Mouse (Mus musculus): Measurements from ENCODE around the gene Batf3. TPM values are rescaled to one million over a fixed set of nuclear protein-coding genes. Genes with fewer than 3 reads are reported as not detected.

The Batf3 gene
- total RNA-seq, 2 experiments from 2014 or later, result 0.38 TPM; not detected in 1

- no peak for TF ChIP-seq CTCF (IDR thresholded peaks at IDR 0.05)
- intact Hi-C loops (cut with DNase I), result loop anchor here (10.0 kb wide), 1 partner anchor 183 kb away; no protein-coding TSS in a partner anchor
- no peak overlapping the region for H3K4me3 ChIP-seq
- no peak overlapping the region for H3K27ac ChIP-seq
- no peak for DNase-seq
Observed at GRCm38 (mm10) chr1:191092050-191092449, 5.6 kb upstream of the Batf3 start.

DNA sequence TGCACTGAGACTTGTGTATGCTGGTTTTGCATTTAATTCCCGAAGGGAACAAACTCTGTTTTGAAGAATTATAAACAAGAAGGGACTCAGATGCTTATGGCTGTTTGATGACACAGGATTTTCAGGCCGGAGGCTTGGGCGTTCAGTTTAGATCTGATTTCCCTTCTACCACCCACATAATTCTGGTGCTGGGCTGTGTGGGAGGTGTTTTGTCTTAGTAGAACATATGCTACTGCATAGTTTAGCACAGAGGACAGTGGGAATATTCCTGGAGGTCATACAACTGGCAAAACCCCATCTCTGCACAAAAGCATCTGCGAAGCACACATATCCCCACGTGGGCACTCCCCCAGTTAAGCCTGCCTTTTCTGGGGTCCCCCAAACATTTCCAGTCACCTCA is 4.1 kb upstream of the Batf3 start:
- H3K4me3 ChIP-seq, result no peak overlapping the region
- DNase-seq, result no peak
- TF ChIP-seq CTCF (IDR thresholded peaks at IDR 0.05), result no peak
- H3K27ac ChIP-seq, result no peak overlapping the region
- intact Hi-C loops (cut with DNase I), result loop anchor here (10.0 kb wide), 1 partner anchor 181 kb away; no protein-coding TSS in a partner anchor

GRCm38 (mm10) chr1:191095019-191095418 is 2.6 kb upstream of the Batf3 start:
- no peak overlapping the region for H3K27ac ChIP-seq
- intact Hi-C loops (cut with DNase I), result loop anchor here (10.0 kb wide), 1 partner anchor 180 kb away; no protein-coding TSS in a partner anchor
- TF ChIP-seq CTCF (IDR thresholded peaks at IDR 0.05), result peak; percentile 34
- DNase-seq, result no peak
- H3K4me3 ChIP-seq, result no peak overlapping the region

DNA sequence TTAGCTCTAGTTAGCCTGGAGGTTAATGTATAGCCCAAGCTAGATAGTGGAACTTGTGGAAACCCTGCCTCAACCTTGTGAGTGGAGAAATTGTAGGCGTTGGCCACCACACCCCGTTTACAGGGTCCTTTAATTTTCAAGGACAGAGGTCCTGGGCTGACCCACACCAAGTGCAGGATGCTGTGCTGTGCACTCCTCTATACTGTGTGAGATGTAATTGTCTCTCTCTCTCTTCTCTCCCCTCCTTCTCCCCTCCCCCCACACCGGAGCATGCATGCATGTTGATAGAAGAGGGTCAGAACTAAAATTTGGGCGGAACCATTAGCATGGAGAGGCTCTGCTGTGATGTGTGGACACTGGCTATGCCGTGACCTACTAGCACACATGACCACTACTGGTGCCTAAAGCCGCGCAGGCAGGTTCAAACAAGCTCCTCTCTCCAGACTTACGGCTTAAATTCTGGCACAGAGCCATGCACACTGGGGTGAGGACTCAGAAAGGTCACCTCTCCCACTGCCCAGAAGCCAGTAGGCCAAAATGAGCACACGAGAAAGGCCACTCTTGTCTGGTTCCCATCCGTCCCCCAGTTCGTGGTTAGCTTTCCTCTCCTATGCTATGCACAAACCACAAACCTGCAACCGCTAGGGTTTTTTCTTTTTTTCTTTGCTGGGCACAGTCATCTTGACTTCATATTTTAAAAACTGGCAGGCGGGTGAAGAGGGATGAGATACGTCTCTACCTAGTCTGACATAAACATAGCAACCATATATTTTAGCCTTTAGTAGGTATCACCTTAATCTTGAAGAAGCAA is 571 bp upstream of the Batf3 start:
- Histone ChIP-seq H3K4me3 (peak overlapping the region; percentile 80), H3K27ac (no peak overlapping the region)
- intact Hi-C loops (cut with DNase I), result loop anchor here (10.0 kb wide), 1 partner anchor 178 kb away; no protein-coding TSS in a partner anchor
- no peak for TF ChIP-seq CTCF (IDR thresholded peaks at IDR 0.05)
- no peak for DNase-seq

GRCm38 (mm10) chr1:191099114-191099513 is 1.5 kb downstream of the Batf3 start:
- DNase-seq, result no peak
- TF ChIP-seq CTCF (IDR thresholded peaks at IDR 0.05), result no peak
- no peak overlapping the region for H3K4me3 ChIP-seq
- H3K27ac ChIP-seq, result no peak overlapping the region
- intact Hi-C loops (cut with DNase I), result loop anchor here (10.0 kb wide), 1 partner anchor 176 kb away; no protein-coding TSS in a partner anchor

DNA sequence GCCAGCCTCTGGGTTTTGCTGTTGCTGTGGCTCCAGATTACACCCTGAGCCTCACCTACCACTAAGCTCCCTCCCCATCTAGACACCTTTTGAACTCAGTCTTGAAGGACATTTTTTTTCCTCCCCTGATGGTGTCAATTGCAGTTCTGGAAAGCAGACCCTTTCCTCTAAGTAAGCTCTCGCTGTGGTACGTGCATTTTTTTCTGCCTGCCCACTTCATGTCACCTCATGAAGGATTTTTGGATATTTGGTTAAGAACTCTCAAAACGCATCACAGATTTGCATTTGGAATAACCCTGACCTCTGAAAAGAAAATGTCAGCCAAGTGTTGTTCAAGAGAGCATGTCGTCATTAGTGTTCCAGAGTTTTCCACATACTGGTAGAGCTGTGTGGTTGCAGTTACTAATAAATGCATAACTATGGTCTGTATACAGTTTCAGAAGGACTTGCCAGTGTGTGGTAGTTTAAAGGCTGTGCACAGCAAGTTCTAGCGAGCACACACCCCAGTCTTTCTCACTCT is 2.2 kb downstream of the Batf3 start:
- no peak overlapping the region for H3K27ac ChIP-seq
- TF ChIP-seq CTCF (IDR thresholded peaks at IDR 0.05), result no peak
- DNase-seq, result no peak
- H3K4me3 ChIP-seq, result no peak overlapping the region
- intact Hi-C loops (cut with DNase I), result loop anchor here (10.0 kb wide), 1 partner anchor 175 kb away; no protein-coding TSS in a partner anchor

- Histone ChIP-seq H3K27ac (no peak overlapping the region), H3K4me3 (no peak overlapping the region)
- TF ChIP-seq CTCF (IDR thresholded peaks at IDR 0.05), result no peak
- intact Hi-C loops (cut with DNase I), result no loop called here
- DNase-seq, result no peak
Observed at GRCm38 (mm10) chr1:191102730-191103370, 5.2 kb downstream of the Batf3 start.

- no peak overlapping the region for H3K27ac ChIP-seq
- TF ChIP-seq CTCF (IDR thresholded peaks at IDR 0.05), result no peak
- intact Hi-C loops (cut with DNase I), result no loop called here
- DNase-seq, result no peak
- H3K4me3 ChIP-seq, result no peak overlapping the region
Observed at GRCm38 (mm10) chr1:191105246-191105645, 7.6 kb downstream of the Batf3 start.

- Histone ChIP-seq H3K27ac (no peak overlapping the region), H3K4me3 (no peak overlapping the region)
- no peak for TF ChIP-seq CTCF (IDR thresholded peaks at IDR 0.05)
- no peak for DNase-seq
- intact Hi-C loops (cut with DNase I), result no loop called here
Observed at GRCm38 (mm10) chr1:191107306-191107705, 9.7 kb downstream of the Batf3 start.

GRCm38 (mm10) chr1:191109907-191110306 is 12.3 kb downstream of the Batf3 start:
- TF ChIP-seq CTCF (IDR thresholded peaks at IDR 0.05), result no peak
- Histone ChIP-seq H3K27ac (no peak overlapping the region), H3K4me3 (no peak overlapping the region)
- intact Hi-C loops (cut with DNase I), result no loop called here
- DNase-seq, result no peak

DNA sequence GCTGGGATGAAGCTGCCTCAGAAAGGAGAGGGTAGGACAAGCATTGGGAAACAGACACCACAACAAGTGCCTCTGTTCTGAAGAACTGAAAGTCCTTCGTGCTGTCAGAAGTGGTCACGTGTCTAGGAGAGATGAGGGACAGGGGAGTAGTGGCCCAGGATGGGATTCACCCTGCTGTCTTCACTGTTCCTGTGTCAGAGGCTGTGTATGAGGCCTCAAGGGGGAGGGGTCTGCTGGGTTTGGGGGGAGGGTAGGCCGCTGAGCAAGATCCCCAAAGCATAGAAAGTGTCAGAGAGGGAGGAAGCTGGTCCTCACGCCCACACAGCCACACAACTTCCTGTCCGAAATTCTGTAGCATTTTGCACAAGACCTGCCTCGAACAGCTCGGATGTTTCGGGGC is 13.5 kb downstream of the Batf3 start:
- intact Hi-C loops (cut with DNase I), result no loop called here
- DNase-seq, result no peak
- TF ChIP-seq CTCF (IDR thresholded peaks at IDR 0.05), result no peak
- Histone ChIP-seq H3K4me3 (no peak overlapping the region), H3K27ac (no peak overlapping the region)

DNA sequence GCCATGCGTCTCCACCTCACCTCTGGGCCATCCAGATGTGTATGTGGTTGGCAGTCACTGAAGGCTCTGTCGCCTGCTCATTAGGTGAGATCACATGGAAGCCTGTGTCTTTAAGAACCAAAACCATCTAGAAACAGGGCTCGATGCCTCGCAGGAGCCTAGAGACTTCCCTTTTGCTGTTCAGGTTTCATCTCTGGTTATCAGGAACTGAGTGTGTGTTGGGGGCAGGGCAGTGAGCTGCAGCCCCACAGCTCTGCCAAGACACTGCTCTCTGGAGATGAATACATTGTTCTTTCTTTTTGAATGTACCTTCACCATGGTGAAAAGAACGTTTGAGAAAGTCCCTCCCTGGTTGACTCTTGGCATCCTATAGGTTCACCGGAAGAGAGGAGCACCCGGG is 17.2 kb downstream of the Batf3 start:
- intact Hi-C loops (cut with DNase I), result no loop called here
- no peak overlapping the region for H3K27ac ChIP-seq
- no peak overlapping the region for H3K4me3 ChIP-seq
- no peak for TF ChIP-seq CTCF (IDR thresholded peaks at IDR 0.05)
- DNase-seq, result no peak

Measured in gastrocnemius, adult 2 months (tissue).